Mouse (Mus musculus) E14TG2a.4 (cell line): ENCODE measurements around the gene Maff.
A peak's percentile ranks its signal among the peaks of the same experiment; 100 is the strongest.

ENCODE experiments used
- H3K27me3 ChIP-seq: 2 replicates; pipeline ENCODE4 v1.6.1; 2014; ENCODE audit warnings: low read length, control low read depth; ENCODE audit not compliant: insufficient read depth
- H3K36me3 ChIP-seq: 2 replicates; pipeline ENCODE4 v1.6.1; 2014; ENCODE audit warnings: low read length, control low read depth; ENCODE audit not compliant: insufficient read depth
- H3K4me1 ChIP-seq: replicated peaks from 2 replicates; pipeline ENCODE4 v1.6.1; 2014; ENCODE audit warnings: low read depth, low read length, control low read depth
- H3K4me3 ChIP-seq: replicated peaks from 2 replicates; pipeline ENCODE4 v1.5.1; 2014; ENCODE audit warnings: mild to moderate bottlenecking, low read length
- H3K9me3 ChIP-seq: 2 replicates; pipeline ENCODE4 v1.6.1; 2014; ENCODE audit warnings: low read length, control low read depth
- CTCF ChIP-seq: conservative IDR thresholded peaks from 2 replicates; pipeline ENCODE4 v1.5.1; 2014; ENCODE audit warnings: low read length
- NANOG ChIP-seq: IDR thresholded peaks from 2 replicates; pipeline ENCODE4 v1.6.1; 2014; ENCODE audit warnings: borderline replicate concordance, low read length, mixed read lengths
- POU5F1 ChIP-seq: IDR thresholded peaks from 2 replicates; pipeline ENCODE4 v1.6.1; 2014; ENCODE audit warnings: low read length, borderline replicate concordance

The Maff gene

DNA sequence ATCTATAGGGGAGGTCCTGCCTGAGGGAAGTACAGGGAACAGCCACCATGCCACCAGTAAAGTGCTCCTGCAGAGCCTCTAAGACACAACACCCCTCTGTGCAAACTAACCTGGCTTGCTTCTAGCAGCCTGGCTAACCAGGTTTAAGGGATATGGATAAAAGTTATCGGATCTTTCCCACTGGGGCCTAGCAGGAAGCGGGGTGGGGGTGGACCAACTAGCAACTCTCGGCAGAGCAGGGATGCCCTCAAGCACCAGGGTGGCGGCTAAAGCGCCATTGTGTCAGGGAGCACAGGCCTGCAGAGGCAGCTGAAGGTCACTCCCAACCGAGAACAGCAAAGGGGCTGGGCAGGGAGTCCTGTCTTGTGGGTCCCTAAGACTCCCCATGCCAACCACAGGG, 17.7 kb downstream of the Maff start:
- H3K4me3 ChIP-seq: peak overlapping the region; percentile 35; the same call in 1 of the 2 replicates
- H3K27me3 ChIP-seq: no peaks in the 10 kb centered on the region
- peaks cover 96% of the 10 kb centered on the region for H3K36me3 ChIP-seq
- H3K9me3 ChIP-seq: no peaks in the 10 kb centered on the region
- H3K4me1 ChIP-seq: peaks cover 84% of the 10 kb centered on the region
- TF ChIP-seq CTCF: no peak
- no peak for TF ChIP-seq NANOG
- TF ChIP-seq POU5F1: no peak

- Histone ChIP-seq H3K36me3 (peaks cover 96% of the 10 kb centered on the region), H3K27me3 (no peaks in the 10 kb centered on the region), H3K9me3 (no peaks in the 10 kb centered on the region), H3K4me1 (peaks cover 88% of the 10 kb centered on the region), H3K4me3 (no peak overlapping the region)
- TF ChIP-seq CTCF (no peak), NANOG (no peak), POU5F1 (no peak)
Measured at GRCm38 (mm10) chr15:79365068-79365467, 18.6 kb downstream of the Maff start.

DNA sequence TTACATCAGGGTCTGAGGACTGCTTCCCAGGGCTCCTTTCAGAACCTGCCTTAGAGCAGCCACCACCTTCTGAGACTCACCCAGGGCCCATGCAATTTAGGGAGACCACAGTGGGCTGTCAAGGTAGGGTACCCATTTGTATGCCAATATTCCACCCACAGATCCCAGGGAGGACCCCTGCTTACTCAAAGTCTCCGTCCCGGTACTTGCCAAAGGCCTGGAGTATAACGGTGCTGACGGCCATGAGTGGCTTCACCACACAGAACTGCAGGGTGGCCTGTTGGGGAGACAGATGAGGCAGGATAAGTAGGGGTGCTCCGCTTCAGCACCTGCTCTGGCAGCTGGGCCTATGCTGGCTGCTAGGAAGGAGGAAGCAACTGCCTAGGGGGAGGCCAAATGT, 20.0 kb downstream of the Maff start:
- peaks cover 81% of the 10 kb centered on the region for H3K4me1 ChIP-seq
- H3K36me3 ChIP-seq: peaks cover 98% of the 10 kb centered on the region
- TF ChIP-seq POU5F1 (no peak), NANOG (no peak), CTCF (no peak)
- no peaks in the 10 kb centered on the region for H3K27me3 ChIP-seq
- no peaks in the 10 kb centered on the region for H3K9me3 ChIP-seq
- no peak overlapping the region for H3K4me3 ChIP-seq

DNA sequence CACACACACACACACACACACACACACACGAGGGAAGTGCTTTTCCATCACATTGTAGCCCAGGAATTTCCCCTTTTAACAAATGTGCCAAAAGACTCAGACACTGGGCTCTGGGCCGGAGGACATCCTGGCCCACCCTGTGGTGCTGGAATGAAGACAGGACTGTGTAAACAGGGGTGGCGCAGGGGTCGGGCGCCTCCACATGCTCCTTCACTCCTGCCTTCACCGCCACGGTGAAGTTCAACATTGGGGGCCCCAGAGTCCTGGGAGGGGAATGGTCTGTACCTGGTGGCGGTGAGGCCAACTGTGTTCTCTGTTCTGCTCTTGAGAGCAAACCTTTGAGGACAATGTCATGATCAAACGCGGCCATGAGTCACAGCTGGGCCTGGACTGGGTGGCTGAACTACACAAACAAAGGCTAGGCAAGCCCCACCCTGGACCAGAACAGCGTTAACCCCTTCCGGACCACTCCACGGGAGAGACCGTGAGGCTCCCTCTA, 21.9 kb downstream of the Maff start:
- H3K9me3 ChIP-seq: no peaks in the 10 kb centered on the region
- peak overlapping the region; percentile 53 for H3K4me3 ChIP-seq
- TF ChIP-seq CTCF: no peak
- peaks cover 62% of the 10 kb centered on the region for H3K4me1 ChIP-seq
- peaks cover 98% of the 10 kb centered on the region for H3K36me3 ChIP-seq
- H3K27me3 ChIP-seq: no peaks in the 10 kb centered on the region

- H3K9me3 ChIP-seq: no peaks in the 10 kb centered on the region
- peak overlapping the region; percentile 53 for H3K4me3 ChIP-seq
- peaks cover 61% of the 10 kb centered on the region for H3K4me1 ChIP-seq
- no peaks in the 10 kb centered on the region for H3K27me3 ChIP-seq
- no peak for TF ChIP-seq CTCF
- TF ChIP-seq POU5F1: no peak
- TF ChIP-seq NANOG: no peak
- H3K36me3 ChIP-seq: peaks cover 98% of the 10 kb centered on the region
Measured at GRCm38 (mm10) chr15:79368861-79369440, 22.5 kb downstream of the Maff start.

- Histone ChIP-seq H3K9me3 (no peaks in the 10 kb centered on the region), H3K4me1 (peaks cover 61% of the 10 kb centered on the region), H3K27me3 (no peaks in the 10 kb centered on the region), H3K4me3 (no peak overlapping the region), H3K36me3 (peaks cover 98% of the 10 kb centered on the region)
- TF ChIP-seq NANOG (no peak), POU5F1 (no peak), CTCF (no peak)
Measured at GRCm38 (mm10) chr15:79369452-79370280, 23.2 kb downstream of the Maff start.

DNA sequence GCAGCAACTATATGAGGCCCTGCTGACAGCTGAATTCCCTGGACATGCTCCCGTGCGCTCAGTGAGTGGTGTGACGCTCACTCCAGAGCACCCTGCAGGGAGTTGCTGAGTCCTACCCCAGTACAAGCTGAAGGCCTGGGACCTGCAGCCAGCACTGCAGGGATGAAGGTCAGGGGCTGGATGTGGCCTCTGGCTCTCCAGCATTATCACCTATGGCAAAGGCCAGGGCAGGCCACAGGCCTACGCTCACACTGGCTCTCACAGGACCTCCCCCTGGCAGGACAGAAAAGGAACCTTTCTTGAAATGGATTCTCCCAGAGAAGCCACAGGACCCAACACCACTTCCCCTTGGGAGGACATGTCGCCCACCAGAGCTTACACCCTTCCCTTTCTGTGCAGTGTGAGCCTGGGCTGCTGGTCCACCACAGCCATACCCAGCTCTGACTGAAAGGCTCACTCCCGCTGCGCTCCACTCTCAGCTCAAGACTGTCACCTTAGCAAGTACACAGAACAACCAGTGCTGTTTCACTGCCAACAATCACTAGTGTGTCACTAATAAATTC, 23.9 kb downstream of the Maff start:
- TF ChIP-seq POU5F1: no peak
- no peak for TF ChIP-seq NANOG
- no peak for TF ChIP-seq CTCF
- Histone ChIP-seq H3K9me3 (no peaks in the 10 kb centered on the region), H3K4me1 (peaks cover 61% of the 10 kb centered on the region), H3K36me3 (peaks cover 97% of the 10 kb centered on the region), H3K27me3 (no peaks in the 10 kb centered on the region), H3K4me3 (no peak overlapping the region)

GRCm38 (mm10) chr15:79374760-79375159, 28.3 kb downstream of the Maff start:
- H3K4me1 ChIP-seq: peaks cover 58% of the 10 kb centered on the region
- H3K9me3 ChIP-seq: no peaks in the 10 kb centered on the region
- H3K4me3 ChIP-seq: no peak overlapping the region; the same call in 1 of the 2 replicates
- peaks cover 91% of the 10 kb centered on the region for H3K36me3 ChIP-seq
- no peaks in the 10 kb centered on the region for H3K27me3 ChIP-seq
- no peak for TF ChIP-seq NANOG
- TF ChIP-seq CTCF: no peak
- TF ChIP-seq POU5F1: no peak
